Mouse (Mus musculus) Patski (cell line): Measurements from ENCODE around the gene Rab42. TPM values are rescaled to one million over a fixed set of nuclear protein-coding genes. Genes with fewer than 3 reads are reported as not detected.

Source experiments
- ATAC-seq: fragments of 100-300 bp; one replicate; pipeline ENCODE4 v1.8.0; 2021
- CTCF ChIA-PET: fragments of 350-600 bp; sonication (Branson Sonifier 250); formaldehyde crosslinking; loops from one replicate; lab custom pipeline; 2022; ENCODE audit warnings: inconsistent platforms; lab: Charles Lee
- POLR2A ChIA-PET: fragments of 350-600 bp; sonication (Branson Sonifier 250); formaldehyde crosslinking; loops from one replicate; lab custom pipeline; 2022; ENCODE audit warnings: antibody characterized with exemption, inconsistent platforms; lab: Charles Lee
- DNase-seq: peaks from one replicate; pipeline ENCODE4 v3.0.0-alpha.2; 2011; ENCODE audit warnings: low read depth, low spot score
- H3K27me3 ChIP-seq: fragments of 371-371 bp; one replicate; pipeline ENCODE4 v1.5.1; 2021
- CTCF ChIP-seq: fragments of 100-300 bp; IDR thresholded peaks from one replicate; pipeline ENCODE4 v1.5.1; 2021
- in situ Hi-C: fragments of 300-500 bp; cut with MboI; formaldehyde crosslinking; loops from 3 replicates; pipeline ENCODE4 v1.11.1; 2018; ENCODE audit warnings: low pct_unique_long_range_greater_than_20kb, mixed read lengths
- polyA plus RNA-seq: library from polyadenylated mRNA; unstranded; gene quantifications from one replicate; pipeline ENCODE4 v1.2.3, GENCODE M21; 2021

Rab42 gene
- not detected for polyA plus RNA-seq

DNA sequence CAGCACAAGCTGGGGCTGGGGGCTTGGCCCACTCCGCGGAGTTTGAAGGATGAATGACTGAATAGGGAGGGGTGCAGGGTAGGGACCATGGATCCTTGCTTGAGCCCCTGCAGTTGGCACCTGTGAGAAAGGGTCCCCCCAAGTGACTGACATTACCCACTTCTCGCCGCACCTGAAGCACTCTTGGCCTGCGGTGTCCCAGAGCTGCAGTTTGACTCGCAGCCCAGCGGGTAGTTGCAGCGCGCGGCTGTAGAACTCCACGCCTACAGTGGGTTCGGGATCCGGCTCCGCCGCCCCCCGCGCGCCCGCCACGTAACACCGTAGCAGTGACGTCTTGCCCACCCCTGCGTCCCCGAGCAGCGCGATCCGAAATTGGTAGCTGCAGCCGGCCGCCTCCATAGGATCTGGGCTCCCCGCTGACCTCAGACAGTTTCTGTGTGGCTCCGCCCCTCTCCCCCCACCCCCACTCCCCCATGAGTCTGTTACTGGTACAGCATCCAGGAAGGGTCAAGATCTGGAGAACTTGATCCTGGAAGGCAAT lies at the start of gene Rab42:
Rab42 (minus strand) TSS at position 447 of the 541 bp plus-strand sequence.
- in situ Hi-C loops: loop anchor here (5.0 kb wide), 1 partner anchor 109 kb away; no protein-coding TSS in a partner anchor

DNA sequence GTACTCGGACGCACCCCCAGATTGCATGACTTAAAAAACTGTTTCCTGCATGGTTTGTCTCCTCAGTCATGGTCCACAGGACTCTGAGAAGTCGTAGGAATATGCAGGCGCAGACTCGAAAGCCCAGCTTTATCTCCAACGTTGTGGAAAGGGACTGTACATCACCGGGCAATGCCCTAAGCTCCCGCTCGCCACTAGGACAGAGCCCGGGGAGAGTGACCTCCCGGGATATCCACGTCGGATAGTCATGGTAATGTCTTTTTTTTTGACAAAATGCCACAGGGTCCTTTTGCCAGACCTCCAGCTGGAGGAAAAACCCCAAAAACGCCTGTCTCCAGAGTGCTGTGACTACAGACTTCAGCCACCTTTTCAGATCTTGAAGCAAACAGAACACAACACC lies 49.6 kb upstream of the Rab42 start:
- ChIA-PET CTCF (interaction anchor here (1.0 kb wide), 1 partner anchor 9 kb away, joined by 3 read pairs; no protein-coding TSS in a partner anchor), POLR2A (interaction anchor here (0.9 kb wide), 1 partner anchor 10 kb away, joined by 3 read pairs; no protein-coding TSS in a partner anchor)
- ATAC-seq (no peak), DNase-seq (no peak)
- no peaks in the 10 kb centered on the region for H3K27me3 ChIP-seq
- in situ Hi-C loops: loop anchor here (5.0 kb wide), 1 partner anchor 160 kb away; the partner anchor contains the start of gene Sesn2
- no peak for TF ChIP-seq CTCF

More for the DNA sequence above, at the start of gene Rab42:
- ChIA-PET POLR2A (no interaction called here), CTCF (no interaction called here)
- ATAC-seq (no peak), DNase-seq (no peak)
- no peak for TF ChIP-seq CTCF
- H3K27me3 ChIP-seq: no peaks in the 10 kb centered on the region

DNA sequence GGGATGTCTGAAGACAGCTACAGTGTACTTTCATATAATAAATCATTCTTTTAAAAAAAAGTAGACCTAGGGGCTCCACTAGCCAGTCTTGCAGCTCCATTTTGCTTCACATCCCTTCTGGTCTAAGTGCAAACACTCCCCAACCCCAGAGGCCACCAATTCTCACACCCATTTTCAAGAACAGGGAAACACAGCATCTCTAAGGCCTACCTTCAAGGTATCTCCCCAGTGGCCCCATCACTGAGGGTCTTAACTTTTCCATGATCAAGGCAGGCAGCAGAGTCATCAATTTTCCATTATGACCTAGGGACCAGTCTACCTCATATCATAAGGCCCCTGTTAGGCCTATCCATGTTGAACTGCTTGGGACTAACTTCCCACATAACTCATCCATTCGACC lies 48.2 kb upstream of the Rab42 start:
- ChIA-PET POLR2A (interaction anchor here (0.7 kb wide), 1 partner anchor 38 kb away, joined by 3 read pairs; no protein-coding TSS in a partner anchor), CTCF (interaction anchor here (1.6 kb wide), 2 partner anchors 17 to 60 kb away, joined by 3 to 4 read pairs; no protein-coding TSS in a partner anchor)
- DNase-seq (no peak), ATAC-seq (no peak)
- no peak for TF ChIP-seq CTCF
- in situ Hi-C loops: loop anchor here (5.0 kb wide), 1 partner anchor 161 kb away; the partner anchor contains the start of gene Sesn2
- H3K27me3 ChIP-seq: no peaks in the 10 kb centered on the region

DNA sequence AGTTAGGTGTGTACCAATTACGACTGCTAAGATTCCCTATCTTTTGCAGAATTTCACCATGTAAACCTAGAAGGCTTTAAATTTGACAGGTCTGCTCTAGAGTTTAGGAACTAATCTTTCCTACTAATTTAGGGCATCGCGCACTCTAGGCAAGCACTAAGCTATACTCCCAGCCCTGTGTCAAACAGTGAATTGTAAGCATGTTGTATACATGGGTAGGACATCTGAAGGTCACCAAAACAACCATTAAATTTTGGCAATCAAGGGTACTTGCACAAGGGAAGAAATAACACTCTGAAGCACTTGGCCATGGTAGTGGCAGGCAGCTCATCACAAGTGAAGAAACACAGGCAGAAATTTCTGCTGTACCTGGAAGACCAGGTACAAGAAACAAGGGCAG lies 47.7 kb upstream of the Rab42 start:
- in situ Hi-C loops: loop anchor here (5.0 kb wide), 1 partner anchor 161 kb away; the partner anchor contains the start of gene Sesn2
- DNase-seq (no peak), ATAC-seq (no peak)
- POLR2A ChIA-PET: interaction anchor here (0.7 kb wide), 1 partner anchor 37 kb away, joined by 3 read pairs; no protein-coding TSS in a partner anchor
- CTCF ChIA-PET: interaction anchor here (1.2 to 1.6 kb wide), 3 partner anchors 17 to 61 kb away, joined by 3 to 4 read pairs (median 3); no protein-coding TSS in a partner anchor
- TF ChIP-seq CTCF: no peak
- H3K27me3 ChIP-seq: no peaks in the 10 kb centered on the region

DNA sequence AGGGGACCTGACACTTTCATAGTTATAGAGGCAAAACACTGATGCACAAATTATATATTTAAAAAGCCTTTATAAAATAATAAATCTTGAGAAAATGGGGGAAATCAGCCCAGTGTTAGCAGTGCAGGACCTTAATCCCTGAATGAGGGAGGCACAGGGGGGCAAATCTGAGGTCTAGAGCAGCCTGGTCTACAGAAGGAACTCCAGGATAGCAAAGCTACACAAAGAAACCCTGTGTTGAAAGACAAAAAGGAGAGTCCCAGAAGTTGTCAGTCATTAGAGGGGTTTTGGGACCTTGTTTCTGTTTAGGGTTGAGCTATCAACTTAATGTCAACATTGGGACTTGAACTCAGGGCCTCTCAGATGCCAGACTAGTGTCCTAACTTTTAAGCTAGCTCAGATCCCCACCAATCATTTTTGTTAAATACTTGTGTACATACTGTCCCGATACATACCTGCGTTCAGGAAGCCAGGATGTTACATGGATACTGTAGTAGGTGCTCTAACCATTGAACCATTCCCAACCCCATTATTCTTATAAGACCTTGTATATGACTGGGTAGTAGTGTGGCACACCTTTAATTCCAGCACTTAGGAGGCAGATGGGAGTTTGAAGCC lies 47.0 kb upstream of the Rab42 start:
- ATAC-seq (no peak), DNase-seq (no peak)
- in situ Hi-C loops: loop anchor here (5.0 kb wide), 1 partner anchor 162 kb away; the partner anchor contains the start of gene Sesn2
- ChIA-PET POLR2A (interaction anchor here (0.6 to 1.0 kb wide), 2 partner anchors 11 to 88 kb away, joined by 3 read pairs; no protein-coding TSS in a partner anchor), CTCF (interaction anchor here (1.2 to 1.6 kb wide), 3 partner anchors 18 to 62 kb away, joined by 3 to 4 read pairs (median 3); no protein-coding TSS in a partner anchor)
- TF ChIP-seq CTCF: no peak
- no peaks in the 10 kb centered on the region for H3K27me3 ChIP-seq

DNA sequence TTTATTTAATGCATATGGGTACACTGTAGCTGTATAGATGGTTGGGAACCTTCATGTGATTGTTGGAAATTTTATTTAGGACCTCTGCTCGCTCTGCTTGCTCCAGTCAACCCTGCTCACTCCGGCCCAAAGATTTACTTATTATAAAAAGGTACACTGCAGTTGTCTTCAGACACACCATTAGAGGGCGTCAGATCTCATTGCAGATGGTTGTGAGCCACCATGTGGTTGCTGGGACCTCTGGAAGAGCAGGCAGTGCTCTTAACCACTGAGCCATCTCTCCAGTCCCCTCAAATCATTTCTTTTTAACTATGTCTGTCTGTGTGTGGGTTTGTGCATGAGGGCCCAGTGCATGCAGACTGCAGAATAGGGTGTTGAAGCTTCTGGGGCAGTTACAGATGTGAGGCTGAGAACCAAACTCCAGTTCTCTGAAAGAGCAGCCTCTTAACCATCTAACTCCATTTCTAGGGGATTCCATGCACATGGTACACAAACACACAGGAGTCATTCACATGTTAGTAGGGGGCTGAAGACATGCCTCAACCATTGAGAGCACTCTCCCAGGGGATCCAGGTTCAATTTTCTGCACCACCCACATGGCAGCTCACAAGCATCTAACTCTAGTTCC lies 46.4 kb upstream of the Rab42 start:
- ATAC-seq (no peak), DNase-seq (no peak)
- H3K27me3 ChIP-seq: no peaks in the 10 kb centered on the region
- ChIA-PET CTCF (interaction anchor here (1.2 to 1.6 kb wide), 2 partner anchors 18 to 39 kb away, joined by 3 read pairs; no protein-coding TSS in a partner anchor), POLR2A (interaction anchor here (1.0 kb wide), 1 partner anchor 11 kb away, joined by 3 read pairs; no protein-coding TSS in a partner anchor)
- in situ Hi-C loops: loop anchor here (5.0 to 10.0 kb wide), 2 partner anchors 163 to 165 kb away; partner anchors contain the start of gene Sesn2
- TF ChIP-seq CTCF: peak; percentile 15

DNA sequence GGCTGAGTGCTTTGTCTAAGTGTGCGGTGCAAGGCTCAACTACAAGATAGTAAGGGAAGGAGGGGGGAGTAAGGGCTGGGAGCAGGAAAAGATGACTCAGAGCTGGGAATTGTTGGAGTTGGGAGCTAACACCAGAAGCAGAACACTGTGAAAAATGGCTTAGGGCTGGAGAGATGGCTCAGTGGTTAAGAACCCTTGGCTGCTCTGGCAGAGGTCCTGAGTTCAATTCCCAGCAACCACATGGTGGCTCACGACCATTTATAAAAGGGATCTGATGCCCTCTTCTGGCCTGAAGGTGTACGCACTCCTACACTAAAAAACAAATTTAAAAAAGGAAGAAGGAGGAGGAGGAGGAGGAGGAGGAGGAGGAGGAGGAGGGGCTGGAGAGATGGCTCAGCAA lies 43.5 kb upstream of the Rab42 start:
- H3K27me3 ChIP-seq: no peaks in the 10 kb centered on the region
- POLR2A ChIA-PET: no interaction called here
- DNase-seq (no peak), ATAC-seq (no peak)
- CTCF ChIA-PET: interaction anchor here (1.4 to 1.6 kb wide), 2 partner anchors 65 to 168 kb away, joined by 4 to 6 read pairs; no protein-coding TSS in a partner anchor
- in situ Hi-C loops: loop anchor here (10.0 kb wide), 1 partner anchor 162 kb away; no protein-coding TSS in a partner anchor
- TF ChIP-seq CTCF: no peak

DNA sequence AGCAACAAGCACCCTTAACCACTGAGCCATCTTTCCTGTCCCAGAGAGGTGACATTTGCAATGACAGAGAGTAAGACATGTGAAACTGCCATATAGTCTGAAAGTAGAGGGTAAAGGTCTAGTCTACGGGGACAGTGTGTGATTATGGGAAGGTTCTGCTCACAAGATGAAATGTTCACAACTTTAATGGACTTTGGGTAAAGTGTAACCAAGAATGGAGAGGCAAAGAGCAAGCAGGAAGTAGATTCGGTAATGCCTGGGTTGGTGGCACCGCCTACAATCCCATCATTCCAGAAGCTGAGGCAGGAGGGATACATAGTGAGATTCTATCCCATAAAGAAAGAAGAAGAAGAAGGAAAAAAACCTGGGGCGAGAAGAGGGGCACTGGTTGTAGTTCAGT lies 43.1 kb upstream of the Rab42 start:
- DNase-seq (no peak), ATAC-seq (no peak)
- in situ Hi-C loops: loop anchor here (10.0 kb wide), 1 partner anchor 161 kb away; no protein-coding TSS in a partner anchor
- ChIA-PET POLR2A (no interaction called here), CTCF (interaction anchor here (1.4 to 1.6 kb wide), 2 partner anchors 66 to 169 kb away, joined by 4 to 6 read pairs; no protein-coding TSS in a partner anchor)
- H3K27me3 ChIP-seq: no peaks in the 10 kb centered on the region
- TF ChIP-seq CTCF: no peak

DNA sequence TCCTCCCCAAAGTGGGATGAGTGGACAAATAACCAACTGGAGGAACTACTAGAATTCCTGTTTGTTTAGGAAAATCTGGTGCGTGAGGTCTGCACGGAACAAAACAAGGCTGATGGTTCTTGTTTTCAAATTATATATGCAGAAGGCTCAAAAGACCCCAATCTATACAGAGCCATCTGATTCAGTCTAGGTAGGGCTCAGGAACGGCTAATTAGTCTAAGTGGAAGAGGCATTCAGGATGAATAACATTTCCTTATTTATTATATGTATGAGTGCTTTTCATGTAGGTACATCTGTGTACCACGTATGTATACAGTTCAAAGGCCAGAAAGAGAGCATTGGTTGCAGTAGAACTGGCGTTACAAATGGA lies 42.6 kb upstream of the Rab42 start:
- ATAC-seq (no peak), DNase-seq (no peak)
- TF ChIP-seq CTCF: no peak
- CTCF ChIA-PET: interaction anchor here (1.0 to 1.6 kb wide), 2 partner anchors 55 to 66 kb away, joined by 3 to 6 read pairs; no protein-coding TSS in a partner anchor
- POLR2A ChIA-PET: interaction anchor here (1.3 to 1.4 kb wide), 2 partner anchors 13 to 168 kb away, joined by 3 read pairs; no protein-coding TSS in a partner anchor
- no peaks in the 10 kb centered on the region for H3K27me3 ChIP-seq
- in situ Hi-C loops: loop anchor here (10.0 kb wide), 1 partner anchor 161 kb away; no protein-coding TSS in a partner anchor
